Mouse (Mus musculus) myocyte (in vitro differentiated cells): ENCODE data around the gene Emx1. TPM values are rescaled to one million over a fixed set of nuclear protein-coding genes. Genes with fewer than 3 reads are reported as not detected.

Experiments used
- H3K27me3 ChIP-seq: one replicate; pipeline ENCODE4 v1.6.1; 2011; ENCODE audit not compliant: control insufficient read depth, insufficient read depth, insufficient read length
- H3K36me3 ChIP-seq: one replicate; pipeline ENCODE4 v1.6.1; 2011; ENCODE audit not compliant: control insufficient read depth, insufficient read depth
- H3K4me2 ChIP-seq: one replicate; pipeline ENCODE4 v1.6.1; 2011; ENCODE audit warnings: low read depth, control low read depth
- H3K4me3 ChIP-seq: one replicate; pipeline ENCODE4 v1.5.1; 2011; ENCODE audit warnings: mild to moderate bottlenecking, control low read depth, moderate library complexity
- H3K79me2 ChIP-seq: one replicate; pipeline ENCODE4 v1.6.1; 2011; ENCODE audit not compliant: control insufficient read depth, insufficient read depth
- H3ac ChIP-seq: one replicate; pipeline ENCODE4 v1.6.1; 2011; ENCODE audit not compliant: control insufficient read depth, insufficient read length
- CEBPB ChIP-seq: IDR thresholded peaks from 2 replicates; pipeline ENCODE4 v1.6.1; 2011; ENCODE audit warnings: mild to moderate bottlenecking, moderate library complexity; ENCODE audit not compliant: poor library complexity, insufficient read depth, severe bottlenecking
- E2F4 ChIP-seq: IDR thresholded peaks from one replicate; pipeline ENCODE4 v1.6.1; 2011; ENCODE audit warnings: mild to moderate bottlenecking, control low read depth, moderate library complexity; ENCODE audit not compliant: insufficient read depth
- MAX ChIP-seq: IDR thresholded peaks from one replicate; pipeline ENCODE4 v1.6.1; 2011; ENCODE audit warnings: low read depth, mild to moderate bottlenecking, control low read depth
- MYOD1 ChIP-seq, 3 experiments: IDR thresholded peaks; one replicate each; pipeline ENCODE4 v1.6.1; 2011; ENCODE audit warnings: control low read depth in 2 of 3, low read depth in 2 of 3, mild to moderate bottlenecking in 2 of 3, moderate library complexity in 1 of 3; ENCODE audit not compliant: insufficient read length in 2 of 3, control insufficient read depth in 1 of 3
- MYOG ChIP-seq, 3 experiments: IDR thresholded peaks; one replicate each; pipeline ENCODE4 v1.6.1; 2011; ENCODE audit warnings: control low read depth in 2 of 3, low read depth in 2 of 3, mild to moderate bottlenecking in 2 of 3; ENCODE audit not compliant: insufficient read length in 2 of 3, control insufficient read depth in 1 of 3, insufficient read depth in 1 of 3
- POLR2A ChIP-seq: IDR thresholded peaks from one replicate; pipeline ENCODE4 v1.6.1; 2011; ENCODE audit warnings: low read depth, mild to moderate bottlenecking, control low read depth, moderate library complexity; ENCODE audit not compliant: insufficient read length
- POLR2AphosphoS2 ChIP-seq: IDR thresholded peaks from one replicate; pipeline ENCODE4 v1.6.1; 2011; ENCODE audit warnings: low read depth, control low read depth; ENCODE audit not compliant: insufficient read length
- REST ChIP-seq: IDR thresholded peaks from one replicate; pipeline ENCODE4 v1.6.1; 2011; ENCODE audit warnings: mild to moderate bottlenecking, control low read depth, moderate library complexity; ENCODE audit not compliant: insufficient read depth, insufficient read length
- SRF ChIP-seq: IDR thresholded peaks from one replicate; pipeline ENCODE4 v1.6.1; 2011; ENCODE audit warnings: low read depth; ENCODE audit not compliant: control insufficient read depth, insufficient read length
- TCF12 ChIP-seq: IDR thresholded peaks from one replicate; pipeline ENCODE4 v1.6.1; 2011; ENCODE audit warnings: mild to moderate bottlenecking, control low read depth; ENCODE audit not compliant: poor library complexity, insufficient read depth, severe bottlenecking
- TCF3 ChIP-seq: IDR thresholded peaks from one replicate; pipeline ENCODE4 v1.6.1; 2011; ENCODE audit warnings: low read depth, control low read depth; ENCODE audit not compliant: insufficient read length
- USF1 ChIP-seq: IDR thresholded peaks from one replicate; pipeline ENCODE4 v1.6.1; 2011; ENCODE audit warnings: low read depth, mild to moderate bottlenecking, control low read depth, moderate library complexity
- polyA plus RNA-seq: library from polyadenylated mRNA; unstranded; fragments of >200 nt; fragmentation: generic; extraction: Trizol; gene quantifications from one replicate; pipeline ENCODE4 v1.2.1, GENCODE M21; 2012; ENCODE audit warnings: missing spikeins

Emx1 gene
- polyA plus RNA-seq, 1 experiment = not detected

GRCm38 (mm10) chr6:85218684-85219445 is 31.6 kb downstream of the Emx1 start:
- H3K4me3 ChIP-seq = no peak overlapping the region
- H3K36me3 ChIP-seq = no peaks in the 10 kb centered on the region
- no peaks in the 10 kb centered on the region for H3K79me2 ChIP-seq
- peaks cover 18% of the 10 kb centered on the region for H3K27me3 ChIP-seq
- no peak for TF ChIP-seq TCF3
- no peak for TF ChIP-seq USF1
- TF ChIP-seq SRF = no peak
- no peak for TF ChIP-seq REST
- no peak for TF ChIP-seq CEBPB
- TF ChIP-seq MAX = no peak
- no peak for TF ChIP-seq E2F4
- no peak for TF ChIP-seq POLR2A
- TF ChIP-seq TCF12 = no peak
- TF ChIP-seq POLR2AphosphoS2 = no peak
- TF ChIP-seq MYOD1 (IDR thresholded peaks at IDR 0.05; ENCODE audit: control insufficient read depth in 1 of 3, insufficient read length in 2 of 3, low read depth in 2 of 3) = no peak
- TF ChIP-seq MYOG (IDR thresholded peaks at IDR 0.05; ENCODE audit: control insufficient read depth in 1 of 3, insufficient read depth in 1 of 3, insufficient read length in 2 of 3, low read depth in 2 of 3) = no peak
- peak overlapping the region; percentile 12 for H3K4me2 ChIP-seq
- H3ac ChIP-seq = no peak overlapping the region

- Histone ChIP-seq H3ac (no peak overlapping the region), H3K36me3 (no peaks in the 10 kb centered on the region), H3K79me2 (no peaks in the 10 kb centered on the region), H3K4me3 (no peak overlapping the region), H3K27me3 (peaks cover 18% of the 10 kb centered on the region), H3K4me2 (no peak overlapping the region)
- TF ChIP-seq POLR2AphosphoS2 (no peak), TCF3 (no peak), MYOD1 (IDR thresholded peaks at IDR 0.05; ENCODE audit: control insufficient read depth in 1 of 3, insufficient read length in 2 of 3, low read depth in 2 of 3) (no peak)
Measured at GRCm38 (mm10) chr6:85219706-85220105, 32.5 kb downstream of the Emx1 start.

- TF ChIP-seq SRF = no peak
- TF ChIP-seq MAX = no peak
- TF ChIP-seq TCF12 = no peak
- TF ChIP-seq MYOD1 (IDR thresholded peaks at IDR 0.05; ENCODE audit: control insufficient read depth in 1 of 3, insufficient read length in 2 of 3, low read depth in 2 of 3) = no peak
- TF ChIP-seq TCF3 = no peak
- TF ChIP-seq USF1 = no peak
- no peak for TF ChIP-seq MYOG (IDR thresholded peaks at IDR 0.05; ENCODE audit: control insufficient read depth in 1 of 3, insufficient read depth in 1 of 3, insufficient read length in 2 of 3, low read depth in 2 of 3)
- no peak for TF ChIP-seq CEBPB
- TF ChIP-seq POLR2A = no peak
- no peak for TF ChIP-seq E2F4
- TF ChIP-seq REST = no peak
- TF ChIP-seq POLR2AphosphoS2 = no peak
- peaks cover 12% of the 10 kb centered on the region for H3K27me3 ChIP-seq
- no peaks in the 10 kb centered on the region for H3K79me2 ChIP-seq
Measured at GRCm38 (mm10) chr6:85220917-85221316, 33.7 kb downstream of the Emx1 start.

GRCm38 (mm10) chr6:85222551-85222950 is 35.3 kb downstream of the Emx1 start:
- no peaks in the 10 kb centered on the region for H3K36me3 ChIP-seq
- no peak overlapping the region for H3K4me2 ChIP-seq

More at GRCm38 (mm10) chr6:85220917-85221316, 33.7 kb downstream of the Emx1 start:
- Histone ChIP-seq H3ac (no peak overlapping the region), H3K4me3 (no peak overlapping the region), H3K4me2 (no peak overlapping the region), H3K36me3 (no peaks in the 10 kb centered on the region)

More at GRCm38 (mm10) chr6:85222551-85222950, 35.3 kb downstream of the Emx1 start:
- TF ChIP-seq TCF3 (no peak), E2F4 (no peak), POLR2AphosphoS2 (no peak), MYOG (IDR thresholded peaks at IDR 0.05; ENCODE audit: control insufficient read depth in 1 of 3, insufficient read depth in 1 of 3, insufficient read length in 2 of 3, low read depth in 2 of 3) (no peak), TCF12 (no peak), SRF (no peak), REST (no peak), CEBPB (no peak), MYOD1 (IDR thresholded peaks at IDR 0.05; ENCODE audit: control insufficient read depth in 1 of 3, insufficient read length in 2 of 3, low read depth in 2 of 3) (no peak), USF1 (no peak), MAX (no peak), POLR2A (no peak)
- H3K79me2 ChIP-seq = no peaks in the 10 kb centered on the region
- no peak overlapping the region for H3ac ChIP-seq
- no peak overlapping the region for H3K4me3 ChIP-seq
- H3K27me3 ChIP-seq = peaks cover 11% of the 10 kb centered on the region
